Mouse (Mus musculus): ENCODE measurements around the gene Btn1a1. TPM values are rescaled to one million over a fixed set of nuclear protein-coding genes. Genes with fewer than 3 reads are reported as not detected.
A peak's percentile ranks its signal among the peaks of the same experiment; 100 is the strongest.

Btn1a1 gene
- polyA plus RNA-seq, 1 experiment: not detected

DNA sequence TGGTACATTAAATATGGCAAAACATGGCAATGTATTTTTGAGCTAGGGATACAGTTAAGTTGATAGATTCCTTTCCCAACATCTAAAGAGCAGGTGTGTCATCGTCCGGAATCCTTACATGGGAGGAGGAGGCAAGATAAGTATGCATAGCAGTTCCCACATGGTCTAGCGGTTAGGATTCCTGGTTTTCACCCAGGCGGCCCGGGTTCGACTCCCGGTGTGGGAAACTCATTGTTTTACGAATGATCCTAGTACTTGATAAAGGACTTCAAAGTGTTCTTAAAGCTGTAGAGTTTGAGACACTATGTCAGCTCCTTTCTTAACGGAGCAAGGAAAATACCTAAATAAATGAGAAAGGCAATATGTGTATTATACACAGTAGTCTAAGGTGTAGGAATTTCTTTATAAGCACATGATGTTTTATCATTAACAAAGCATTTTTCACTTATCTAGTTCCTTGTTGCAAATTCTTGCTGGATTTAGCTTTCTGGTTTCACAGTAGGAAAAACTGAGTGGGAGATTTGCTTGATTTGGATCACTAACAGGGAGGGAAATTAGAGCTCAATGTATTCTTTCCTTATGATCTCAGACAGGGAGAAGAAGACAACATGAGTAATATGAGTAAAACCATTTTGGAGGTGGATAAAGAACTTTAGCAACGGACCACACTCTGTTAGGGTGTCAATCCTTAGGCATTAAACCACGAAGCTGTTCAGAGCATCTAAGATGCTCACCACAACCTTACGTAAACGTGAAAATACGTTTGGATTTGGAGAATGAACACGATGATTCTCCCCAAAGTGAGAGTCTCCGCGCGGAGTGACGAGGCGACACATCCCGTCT lies 2.1 kb downstream of the Btn1a1 start:
- no peak for TF ChIP-seq CTCF (IDR thresholded peaks at IDR 0.05; ENCODE audit: insufficient read depth, low read length)
- TF ChIP-seq POLR2A (IDR thresholded peaks at IDR 0.05; ENCODE audit: borderline replicate concordance, extremely low read depth, low read depth, low read length): no peak
- DNase-seq: peak; percentile 52
- 3% methylated on average over 21 of the region's 21 CpGs for WGBS

DNA sequence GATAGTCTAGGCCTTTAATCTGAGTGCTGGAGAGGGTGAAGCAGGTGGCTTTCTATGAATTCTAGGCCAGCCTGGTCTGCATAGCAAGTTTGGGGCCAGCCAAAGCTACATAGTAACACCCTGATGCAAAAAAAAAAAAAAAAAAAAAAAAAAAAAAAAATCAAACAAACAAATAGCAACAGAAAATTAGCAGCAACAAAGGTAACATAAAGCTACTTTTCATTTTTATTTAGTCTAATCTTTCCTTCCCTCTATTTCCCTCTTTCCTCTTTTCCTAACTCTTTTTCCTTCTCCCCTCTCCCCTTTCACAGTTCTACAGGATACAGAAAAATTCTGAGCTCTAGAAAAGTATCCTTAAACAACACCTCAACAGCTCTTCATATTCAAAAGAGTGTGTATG lies 3.0 kb downstream of the Btn1a1 start:
- no peak overlapping the region for H3K4me3 ChIP-seq (replicated peaks; ENCODE audit: extremely low read depth, low read depth, low read length)
- peaks cover 3% of the 10 kb centered on the region; the same call in 1 of the 2 replicates for H3K4me1 ChIP-seq (ENCODE audit: control insufficient read depth, insufficient read depth, low read length)
- TF ChIP-seq CTCF (IDR thresholded peaks at IDR 0.05; ENCODE audit: insufficient read depth, low read length) (no peak), POLR2A (IDR thresholded peaks at IDR 0.05; ENCODE audit: borderline replicate concordance, extremely low read depth, low read depth, low read length) (no peak)
- DNase-seq: no peak

More for the DNA sequence above, 2.1 kb downstream of the Btn1a1 start:
- H3K4me1 ChIP-seq (ENCODE audit: control insufficient read depth, insufficient read depth, low read length): peaks cover 3% of the 10 kb centered on the region; the same call in 1 of the 2 replicates
- H3K4me3 ChIP-seq (replicated peaks; ENCODE audit: extremely low read depth, low read depth, low read length): peak overlapping the region; percentile 83

DNA sequence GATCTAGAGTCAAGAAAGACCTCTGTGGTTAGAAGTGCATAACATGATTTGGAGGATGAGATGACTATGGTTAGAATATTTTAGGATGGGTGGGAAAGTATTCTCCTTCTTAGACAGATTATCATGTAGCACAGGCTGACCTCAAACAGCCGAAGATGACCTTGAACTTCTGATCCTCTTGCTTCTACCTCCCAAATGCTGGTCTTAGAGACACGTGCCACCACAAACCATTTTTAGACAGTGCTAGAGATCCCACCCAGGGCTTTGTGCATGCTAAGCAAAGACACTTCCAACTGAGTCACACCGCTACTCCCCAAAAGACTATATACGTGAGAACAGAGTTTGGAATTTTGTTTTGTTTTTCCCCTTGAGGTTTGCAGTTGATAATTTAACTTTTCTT lies 3.6 kb downstream of the Btn1a1 start:
- 89% methylated on average over 4 of the region's 4 CpGs for WGBS
- no peak overlapping the region for H3K4me3 ChIP-seq (replicated peaks; ENCODE audit: extremely low read depth, low read depth, low read length)
- DNase-seq: no peak
- TF ChIP-seq CTCF (IDR thresholded peaks at IDR 0.05; ENCODE audit: insufficient read depth, low read length) (no peak), POLR2A (IDR thresholded peaks at IDR 0.05; ENCODE audit: borderline replicate concordance, extremely low read depth, low read depth, low read length) (no peak)
- H3K4me1 ChIP-seq (ENCODE audit: control insufficient read depth, insufficient read depth, low read length): peaks cover 3% of the 10 kb centered on the region; the same call in 1 of the 2 replicates

DNA sequence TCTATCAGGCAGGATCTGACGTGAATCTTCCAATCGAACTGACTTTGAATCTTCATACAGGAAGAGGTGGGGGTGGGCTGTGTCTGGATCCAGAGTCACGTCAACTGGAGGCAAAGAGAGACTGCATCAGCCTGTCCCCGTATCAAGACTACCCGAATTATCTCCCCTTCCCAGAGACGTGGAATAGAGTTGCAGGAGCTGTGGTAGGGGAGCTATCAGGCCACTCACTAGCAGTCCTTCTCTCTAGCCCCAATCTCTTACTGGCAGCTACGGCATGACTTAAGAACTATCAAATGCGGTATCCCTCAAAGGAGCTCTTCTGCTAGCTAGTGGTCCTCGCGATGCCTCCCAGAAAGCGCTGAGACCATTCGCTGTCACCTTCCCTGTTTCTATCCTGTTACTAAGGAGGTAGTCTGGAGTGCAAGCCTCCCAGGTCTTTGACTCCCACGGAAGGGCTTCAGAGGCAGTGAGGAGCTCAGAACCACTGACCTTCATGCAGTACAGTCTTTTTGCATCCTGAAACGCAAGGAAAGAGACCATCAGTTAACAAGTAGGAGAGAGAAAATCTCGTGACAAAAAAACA lies 6.3 kb downstream of the Btn1a1 start:
- 43% methylated on average over 15 of the region's 15 CpGs for WGBS
- TF ChIP-seq CTCF (IDR thresholded peaks at IDR 0.05; ENCODE audit: insufficient read depth, low read length) (no peak), POLR2A (IDR thresholded peaks at IDR 0.05; ENCODE audit: borderline replicate concordance, extremely low read depth, low read depth, low read length) (no peak)

DNA sequence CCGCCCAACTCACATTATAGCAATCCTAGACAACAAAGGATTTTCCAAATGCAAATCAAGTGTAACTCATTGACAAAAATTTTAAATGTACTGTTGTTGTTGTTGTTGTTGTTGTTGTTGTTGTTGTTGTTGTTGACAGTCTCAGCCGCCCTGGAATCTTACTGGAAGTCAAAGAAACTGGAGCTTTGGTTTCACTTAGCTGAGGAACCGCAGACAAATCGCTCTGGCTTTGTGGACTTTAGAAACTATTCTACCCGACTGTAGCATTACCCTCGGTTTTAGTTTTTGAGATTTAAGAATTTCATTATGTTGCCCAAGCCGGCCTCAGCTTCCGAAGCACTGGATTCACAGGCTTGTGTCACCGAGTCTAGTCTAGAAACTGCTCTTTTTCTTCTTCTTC lies 11.8 kb downstream of the Btn1a1 start:
- DNase-seq: no peak
- no peaks in the 10 kb centered on the region; the same call in 1 of the 2 replicates for H3K4me1 ChIP-seq (ENCODE audit: control insufficient read depth, insufficient read depth, low read length)
- 4% methylated on average over 9 of the region's 9 CpGs for WGBS
- TF ChIP-seq CTCF (IDR thresholded peaks at IDR 0.05; ENCODE audit: insufficient read depth, low read length) (no peak), POLR2A (IDR thresholded peaks at IDR 0.05; ENCODE audit: borderline replicate concordance, extremely low read depth, low read depth, low read length) (no peak)
- H3K4me3 ChIP-seq (replicated peaks; ENCODE audit: extremely low read depth, low read depth, low read length): peak overlapping the region; percentile 73

More for the DNA sequence above, 6.3 kb downstream of the Btn1a1 start:
- H3K4me1 ChIP-seq (ENCODE audit: control insufficient read depth, insufficient read depth, low read length): peaks cover 3% of the 10 kb centered on the region; the same call in 1 of the 2 replicates
- no peak for DNase-seq
- H3K4me3 ChIP-seq (replicated peaks; ENCODE audit: extremely low read depth, low read depth, low read length): no peak overlapping the region

DNA sequence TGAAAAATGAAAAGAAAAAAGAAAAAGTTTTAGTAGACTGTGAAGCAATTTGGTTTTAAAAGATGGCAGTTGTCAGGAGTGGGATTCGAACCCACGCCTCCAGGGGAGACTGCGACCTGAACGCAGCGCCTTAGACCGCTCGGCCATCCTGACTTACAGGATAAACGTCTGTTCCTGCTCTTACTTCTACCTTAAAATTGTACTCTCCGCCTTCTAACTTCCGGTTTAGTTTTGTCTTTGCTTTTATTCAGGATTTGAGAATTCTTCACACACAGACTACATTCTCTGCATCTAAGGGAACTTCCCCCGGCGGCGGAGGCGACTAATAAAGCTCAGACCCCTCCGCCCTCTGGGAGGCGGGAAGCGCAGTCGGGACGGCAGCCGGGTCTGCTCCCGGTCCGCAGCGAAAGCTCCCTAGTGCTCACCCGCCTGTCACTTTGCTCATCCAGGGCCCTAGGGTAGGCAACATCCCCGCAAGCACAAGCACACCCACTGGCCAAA lies 12.3 kb downstream of the Btn1a1 start:
- no peaks in the 10 kb centered on the region; the same call in 1 of the 2 replicates for H3K4me1 ChIP-seq (ENCODE audit: control insufficient read depth, insufficient read depth, low read length)
- H3K4me3 ChIP-seq (replicated peaks; ENCODE audit: extremely low read depth, low read depth, low read length): peak overlapping the region; percentile 73
- WGBS: under 1% methylated on average over 25 of the region's 25 CpGs
- peak; percentile 78 for DNase-seq
- TF ChIP-seq CTCF (IDR thresholded peaks at IDR 0.05; ENCODE audit: insufficient read depth, low read length): no peak
- TF ChIP-seq POLR2A (IDR thresholded peaks at IDR 0.05; ENCODE audit: borderline replicate concordance, extremely low read depth, low read depth, low read length): no peak

DNA sequence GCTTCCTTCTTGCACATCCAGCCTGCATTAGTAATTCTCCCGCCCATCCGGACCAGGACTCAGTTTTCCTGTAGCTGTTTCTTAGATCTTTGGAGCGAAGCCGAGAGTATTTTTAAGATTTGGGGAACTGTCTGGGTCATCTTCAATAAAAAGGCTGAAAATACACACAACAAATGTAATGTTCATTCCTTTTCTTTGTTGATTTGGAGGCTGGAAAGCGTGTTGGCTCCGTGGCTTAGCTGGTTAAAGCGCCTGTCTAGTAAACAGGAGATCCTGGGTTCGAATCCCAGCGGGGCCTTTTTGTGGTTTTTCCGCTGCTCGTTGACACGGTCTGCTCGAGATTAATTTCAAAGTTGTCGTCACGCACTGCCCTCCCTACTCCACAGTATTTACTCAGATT lies 15.3 kb downstream of the Btn1a1 start:
- WGBS: under 1% methylated on average over 15 of the region's 15 CpGs
- no peaks in the 10 kb centered on the region; the same call in 1 of the 2 replicates for H3K4me1 ChIP-seq (ENCODE audit: control insufficient read depth, insufficient read depth, low read length)
- peak overlapping the region; percentile 61 for H3K4me3 ChIP-seq (replicated peaks; ENCODE audit: extremely low read depth, low read depth, low read length)
- DNase-seq: peak; percentile 76
- TF ChIP-seq POLR2A (IDR thresholded peaks at IDR 0.05; ENCODE audit: borderline replicate concordance, extremely low read depth, low read depth, low read length) (no peak), CTCF (IDR thresholded peaks at IDR 0.05; ENCODE audit: insufficient read depth, low read length) (no peak)

DNA sequence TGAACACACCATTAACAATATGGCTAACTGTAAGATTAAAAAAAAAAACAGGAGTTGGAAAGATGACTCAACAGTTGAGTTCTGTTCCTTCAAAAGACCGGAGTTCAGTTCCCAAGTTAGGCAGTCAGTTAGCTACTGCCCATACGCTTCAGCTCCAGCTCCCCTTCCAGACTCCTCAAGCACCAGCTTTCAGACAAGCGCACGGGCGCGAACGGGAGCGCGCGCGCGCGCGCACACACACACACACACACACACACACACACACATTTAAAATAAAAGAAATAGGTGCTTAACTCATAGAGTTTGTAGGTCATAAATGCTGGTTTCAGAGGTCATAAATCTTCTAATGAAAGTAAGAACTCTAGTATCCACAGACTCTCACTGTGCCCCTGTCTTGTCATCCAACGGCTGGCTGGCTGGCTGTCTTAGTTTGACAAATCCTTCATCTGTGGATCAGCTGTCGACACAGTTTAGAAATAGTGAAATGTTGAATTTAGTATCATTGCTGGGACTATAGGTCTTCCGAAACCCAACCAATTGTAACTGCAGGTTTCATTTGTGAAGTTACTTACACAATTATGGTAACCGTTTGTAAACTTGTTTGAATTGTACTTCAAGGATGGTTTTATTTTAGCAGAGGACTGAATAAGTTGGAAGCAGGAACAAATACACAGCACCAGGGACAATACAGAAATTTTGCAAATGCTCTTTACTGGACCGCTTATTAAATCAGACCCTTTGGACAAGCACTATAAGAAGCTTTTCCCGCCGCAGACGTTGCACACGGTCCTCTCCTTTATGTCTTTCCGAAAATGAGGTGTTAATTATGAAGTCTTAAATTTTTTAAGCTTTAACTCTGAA lies 16.2 kb downstream of the Btn1a1 start:
- H3K4me1 ChIP-seq (ENCODE audit: control insufficient read depth, insufficient read depth, low read length): no peaks in the 10 kb centered on the region; the same call in 1 of the 2 replicates
- WGBS: under 1% methylated on average over 24 of the region's 24 CpGs
- no peak for TF ChIP-seq CTCF (IDR thresholded peaks at IDR 0.05; ENCODE audit: insufficient read depth, low read length)
- TF ChIP-seq POLR2A (IDR thresholded peaks at IDR 0.05; ENCODE audit: borderline replicate concordance, extremely low read depth, low read depth, low read length): no peak
- peak; percentile 38 for DNase-seq
- peak overlapping the region; percentile 70 for H3K4me3 ChIP-seq (replicated peaks; ENCODE audit: extremely low read depth, low read depth, low read length)

DNA sequence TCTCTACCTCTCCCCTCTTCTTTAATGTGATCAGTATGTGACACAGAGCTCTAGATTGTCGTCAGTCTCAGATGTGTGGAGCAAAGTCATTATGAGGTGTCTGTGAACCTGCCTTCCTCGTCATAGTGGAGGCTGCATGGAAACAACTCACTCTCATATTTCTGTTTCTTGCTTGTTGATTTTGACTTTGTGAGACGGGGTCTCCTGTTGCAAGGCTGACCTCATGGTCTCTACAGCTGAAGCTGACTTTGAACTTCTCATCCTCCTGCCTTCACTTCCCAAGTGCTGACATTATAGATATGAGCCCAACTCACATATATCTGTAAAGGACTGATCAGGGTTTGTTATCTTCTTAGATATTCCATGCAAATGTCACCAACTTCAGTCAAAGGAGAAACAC lies 16.9 kb downstream of the Btn1a1 start:
- no peak for DNase-seq
- TF ChIP-seq POLR2A (IDR thresholded peaks at IDR 0.05; ENCODE audit: borderline replicate concordance, extremely low read depth, low read depth, low read length): no peak
- no peak for TF ChIP-seq CTCF (IDR thresholded peaks at IDR 0.05; ENCODE audit: insufficient read depth, low read length)
- no peaks in the 10 kb centered on the region; the same call in 1 of the 2 replicates for H3K4me1 ChIP-seq (ENCODE audit: control insufficient read depth, insufficient read depth, low read length)
- WGBS: 59% methylated on average over 3 of the region's 3 CpGs
- peak overlapping the region; percentile 70 for H3K4me3 ChIP-seq (replicated peaks; ENCODE audit: extremely low read depth, low read depth, low read length)
